ENCODE assay signal across 7 mouse cellular contexts in the genomic region with DNA sequence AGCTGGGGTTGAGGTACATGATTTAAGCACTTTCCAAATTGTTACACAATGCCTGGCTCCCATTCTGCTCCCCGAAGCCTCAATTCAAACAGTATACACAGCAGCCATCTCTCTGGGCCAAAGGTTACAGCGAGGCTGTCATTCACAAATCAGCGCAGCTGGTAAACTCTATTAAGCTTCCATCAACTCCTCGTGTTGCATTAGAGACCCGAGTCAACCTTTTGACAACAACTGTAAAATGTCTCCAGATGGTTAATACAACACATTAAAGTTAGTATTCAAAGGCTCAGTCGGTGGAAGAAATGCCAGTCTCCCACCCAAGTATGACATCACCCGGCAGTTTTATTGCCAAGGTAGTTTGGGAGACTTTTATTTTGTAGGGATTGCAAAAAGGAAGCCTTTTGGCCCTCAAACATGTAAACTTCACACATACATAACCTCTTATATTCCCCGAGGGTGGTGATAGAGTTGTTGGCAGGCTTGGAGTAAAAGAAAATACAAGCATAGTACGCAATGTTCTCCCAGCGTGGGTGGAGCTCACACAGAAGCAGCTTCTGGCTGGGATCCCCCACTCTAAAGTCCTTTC.
DNase-seq lines count a peak whose midpoint lies in the region; ATAC-seq and TF ChIP-seq lines count a peak whose summit lies in the region.

No protein-coding gene starts in this region.

- no peak overlapping the region for H3K4me3 ChIP-seq in embryonic facial prominence, embryonic 11.5 days (ENCODE audit: low read depth, low read length)
- no peak overlapping the region for H3K4me3 ChIP-seq in heart, embryonic 13.5 days
- no peak overlapping the region for H3K4me3 ChIP-seq in liver, postnatal 0 days (ENCODE audit: low read depth, low read length)

- no peak overlapping the region for H3K9ac ChIP-seq in embryonic facial prominence, embryonic 11.5 days (replicated peaks; ENCODE audit: low read length)
- H3K9ac ChIP-seq in heart, embryonic 13.5 days: no peak overlapping the region
- H3K9ac ChIP-seq in liver, postnatal 0 days (replicated peaks): no peak overlapping the region

- no peaks in the 10 kb centered on the region for H3K36me3 ChIP-seq in embryonic facial prominence, embryonic 11.5 days (replicated peaks; ENCODE audit: control insufficient read depth, insufficient read depth, low read depth, low read length)
- no peaks in the 10 kb centered on the region for H3K36me3 ChIP-seq in heart, embryonic 13.5 days
- H3K36me3 ChIP-seq in liver, postnatal 0 days (replicated peaks; ENCODE audit: insufficient read depth, low read length): no peaks in the 10 kb centered on the region

- peak; percentile 45 to 63 for DNase-seq in left cerebral cortex, postnatal 25 days (ENCODE audit: low spot score in 2 of 2)
- DNase-seq in left cerebral cortex, adult 11 months (ENCODE audit: low spot score): no peak
- peak; percentile 27 for DNase-seq in embryonic facial prominence, embryonic 11.5 days (ENCODE audit: low spot score)
- peak; percentile 52 for DNase-seq in liver, postnatal 0 days

- H3K4me1 ChIP-seq in embryonic facial prominence, embryonic 11.5 days (ENCODE audit: control insufficient read depth, insufficient read depth, low read length): no peaks in the 10 kb centered on the region
- H3K4me1 ChIP-seq in heart, embryonic 13.5 days: peaks cover 48% of the 10 kb centered on the region
- no peaks in the 10 kb centered on the region for H3K4me1 ChIP-seq in liver, postnatal 0 days (ENCODE audit: insufficient read depth)

- H3K27me3 ChIP-seq in embryonic facial prominence, embryonic 11.5 days (ENCODE audit: control insufficient read depth, insufficient read depth, low read length): no peaks in the 10 kb centered on the region
- H3K27me3 ChIP-seq in heart, embryonic 13.5 days (replicated peaks): no peaks in the 10 kb centered on the region
- no peaks in the 10 kb centered on the region for H3K27me3 ChIP-seq in liver, postnatal 0 days (ENCODE audit: insufficient read depth, low read length)

- no peak for ATAC-seq in embryonic facial prominence, embryonic 11.5 days (replicated peaks; ENCODE audit: insufficient number of reproducible peaks, low FRiP score, low TSS enrichment, low read depth)
- no peak; the same call in 1 of the 2 replicates for ATAC-seq in heart, embryonic 13.5 days (ENCODE audit: extremely low read depth, insufficient number of reproducible peaks, low FRiP score, low TSS enrichment)
- peak; percentile 100 for ATAC-seq in liver, postnatal 0 days
- ATAC-seq in erythroid progenitor cell, adult 5-6 weeks (replicated peaks; ENCODE audit: low FRiP score, poor library complexity, severe bottlenecking): no peak
- ATAC-seq in CD4-positive, CD25-positive, alpha-beta regulatory T cell, adult 4 months: no peak

- no peak overlapping the region for H3K27ac ChIP-seq in embryonic facial prominence, embryonic 11.5 days (replicated peaks; ENCODE audit: low read depth, low read length)
- H3K27ac ChIP-seq in heart, embryonic 13.5 days (replicated peaks): peak overlapping the region; percentile 10; the same call in 1 of the 2 replicates
- H3K27ac ChIP-seq in liver, postnatal 0 days (ENCODE audit: low read depth): peak overlapping the region; percentile 30; the same call in 1 of the 2 replicates

- TF ChIP-seq EP300 in liver, postnatal 0 days (IDR thresholded peaks at IDR 0.05; ENCODE audit: low read depth): peak; percentile 38; the same call in 1 of the 2 replicates

- intact Hi-C loops in left cerebral cortex, postnatal 25 days (cut with DNase I): loop anchor here (2.0 kb wide), 1 partner anchor 23 kb away; no protein-coding TSS in a partner anchor

- WGBS in embryonic facial prominence, embryonic 11.5 days: 37% methylated on average over 10 of the region's 10 CpGs
- WGBS in heart, embryonic 13.5 days: 49% methylated on average over 10 of the region's 10 CpGs
- 51% methylated on average over 10 of the region's 10 CpGs for WGBS in liver, postnatal 0 days (ENCODE audit: insufficient replicate concordance)

- TF ChIP-seq CTCF in liver, postnatal 0 days (IDR thresholded peaks at IDR 0.05; ENCODE audit: low read depth): no peak

- no peaks in the 10 kb centered on the region for H3K9me3 ChIP-seq in embryonic facial prominence, embryonic 11.5 days (replicated peaks; ENCODE audit: control insufficient read depth, low read length)
- H3K9me3 ChIP-seq in heart, embryonic 13.5 days: no peaks in the 10 kb centered on the region
- no peaks in the 10 kb centered on the region for H3K9me3 ChIP-seq in liver, postnatal 0 days (ENCODE audit: low read length)

- no peak overlapping the region for H3K4me2 ChIP-seq in embryonic facial prominence, embryonic 11.5 days (ENCODE audit: low read depth, low read length)
- no peak overlapping the region for H3K4me2 ChIP-seq in heart, embryonic 13.5 days
- H3K4me2 ChIP-seq in liver, postnatal 0 days (ENCODE audit: low read depth, low read length): peak overlapping the region; percentile 37
